Mouse (Mus musculus): Measurements from ENCODE around the gene Gipc2.
"Not testable (repeated sequence)": the region's sequence is repeated elsewhere in the genome, so short reads cannot be mapped to it uniquely, and the experiment has no call there.

Gene Gipc2

GRCm38 (mm10) chr3:152166099-152166423, at the start of gene Gipc2:
Gene Gipc2 (minus strand): TSS chr3:152166230.
- DNase-seq (ENCODE audit: low read depth, low spot score): no peak

- no peak for DNase-seq (ENCODE audit: low read depth, low spot score)
Observed at GRCm38 (mm10) chr3:152213416-152213815, 47.4 kb upstream of the Gipc2 start.

GRCm38 (mm10) chr3:152211731-152212279, 45.8 kb upstream of the Gipc2 start:
- DNase-seq (ENCODE audit: low read depth, low spot score): no peak

GRCm38 (mm10) chr3:152210728-152211391, 44.8 kb upstream of the Gipc2 start:
- no peak for DNase-seq (ENCODE audit: low read depth, low spot score)

GRCm38 (mm10) chr3:152209967-152210634, 44.1 kb upstream of the Gipc2 start, which contains the start of the genes Dnajb4 and Fubp1:
Gene Dnajb4 (minus strand): TSS chr3:152210302.
Gene Fubp1 (plus strand): TSS chr3:152210422.
- DNase-seq (ENCODE audit: low read depth, low spot score): peak; percentile 96

- DNase-seq (ENCODE audit: low read depth, low spot score): no peak
Observed at GRCm38 (mm10) chr3:152209177-152209966, 43.3 kb upstream of the Gipc2 start.

GRCm38 (mm10) chr3:152208096-152208885, 42.3 kb upstream of the Gipc2 start:
- no peak for DNase-seq (ENCODE audit: low read depth, low spot score)

GRCm38 (mm10) chr3:152207156-152207555, 41.1 kb upstream of the Gipc2 start:
- DNase-seq (ENCODE audit: low read depth, low spot score): no peak

- no peak for DNase-seq (ENCODE audit: low read depth, low spot score)
Observed at GRCm38 (mm10) chr3:152204577-152204976, 38.5 kb upstream of the Gipc2 start.

GRCm38 (mm10) chr3:152203996-152204395, 38.0 kb upstream of the Gipc2 start:
- no peak for DNase-seq (ENCODE audit: low read depth, low spot score)

GRCm38 (mm10) chr3:152203411-152203810, 37.4 kb upstream of the Gipc2 start:
- no peak for DNase-seq (ENCODE audit: low read depth, low spot score)

- no peak for DNase-seq (ENCODE audit: low read depth, low spot score)
Observed at GRCm38 (mm10) chr3:152202942-152203341, 36.9 kb upstream of the Gipc2 start.

GRCm38 (mm10) chr3:152201651-152202050, 35.6 kb upstream of the Gipc2 start:
- no peak for DNase-seq (ENCODE audit: low read depth, low spot score)

- no peak for DNase-seq (ENCODE audit: low read depth, low spot score)
Observed at GRCm38 (mm10) chr3:152201181-152201580, 35.2 kb upstream of the Gipc2 start.

- DNase-seq (ENCODE audit: low read depth, low spot score): no peak
Observed at GRCm38 (mm10) chr3:152199125-152199524, 33.1 kb upstream of the Gipc2 start.

- DNase-seq (ENCODE audit: low read depth, low spot score): not testable (repeated sequence)
Observed at GRCm38 (mm10) chr3:152197246-152197645, 31.2 kb upstream of the Gipc2 start.

GRCm38 (mm10) chr3:152193635-152194097, 27.6 kb upstream of the Gipc2 start:
- peak; percentile 55 for DNase-seq (ENCODE audit: low read depth, low spot score)

GRCm38 (mm10) chr3:152193177-152193576, 27.1 kb upstream of the Gipc2 start:
- no peak for DNase-seq (ENCODE audit: low read depth, low spot score)

GRCm38 (mm10) chr3:152192238-152192931, 26.4 kb upstream of the Gipc2 start:
- no peak for DNase-seq (ENCODE audit: low read depth, low spot score)

GRCm38 (mm10) chr3:152191791-152192237, 25.8 kb upstream of the Gipc2 start:
- no peak for DNase-seq (ENCODE audit: low read depth, low spot score)
